Mouse (Mus musculus) bone marrow macrophage, adult 2 months (primary cell): Measurements from ENCODE around the gene Galnt6. TPM values are rescaled to one million over a fixed set of nuclear protein-coding genes. Genes with fewer than 3 reads are reported as not detected.

Experiments
- H3K27ac ChIP-seq: 2 replicates; pipeline ENCODE4 v1.5.1; 2012; ENCODE audit warnings: low read depth, low read length; ENCODE audit not compliant: insufficient read depth
- H3K4me1 ChIP-seq: 2 replicates; pipeline ENCODE4 v1.6.1; 2012; ENCODE audit warnings: low read length; ENCODE audit not compliant: control insufficient read depth, insufficient read depth
- H3K4me3 ChIP-seq: 2 replicates; pipeline ENCODE4 v1.5.1; 2012; ENCODE audit warnings: mild to moderate bottlenecking, low read length, moderate library complexity; ENCODE audit not compliant: insufficient read depth
- CTCF ChIP-seq: IDR thresholded peaks from 2 replicates; pipeline ENCODE4 v1.5.1; 2012; ENCODE audit warnings: low read depth, mild to moderate bottlenecking, low read length, moderate library complexity
- POLR2A ChIP-seq: IDR thresholded peaks from 2 replicates; pipeline ENCODE4 v1.6.1; 2012; ENCODE audit warnings: mild to moderate bottlenecking, low read depth, low read length, borderline replicate concordance
- polyA plus RNA-seq: library from polyadenylated mRNA; stranded (reverse); fragments of >200 nt; gene quantifications from 2 replicates; pipeline ENCODE4 v1.2.4, GENCODE M21; 2012; ENCODE audit not compliant: missing spikeins, insufficient read depth, insufficient read length

Galnt6 gene
- polyA plus RNA-seq, 1 experiment: 14.9 TPM

DNA sequence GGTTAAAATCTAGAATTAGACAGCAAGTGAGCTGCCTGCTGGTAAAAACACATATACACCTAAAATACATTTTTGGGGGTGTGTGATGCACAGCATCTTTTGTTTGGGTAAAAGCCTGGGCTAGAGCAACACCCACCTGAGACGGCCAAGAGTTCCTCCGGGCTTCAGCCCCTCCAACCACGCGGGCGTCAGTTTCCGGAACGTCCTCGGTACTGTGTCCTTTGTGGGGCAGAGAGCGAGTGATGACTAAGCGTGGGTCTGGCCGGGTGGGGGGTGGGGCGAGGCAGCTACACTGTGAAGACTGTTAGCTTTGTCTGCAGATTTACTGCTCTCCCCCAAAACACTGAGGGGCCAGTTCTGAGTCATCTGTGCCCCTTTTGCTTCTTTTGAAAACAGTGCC is 42.2 kb downstream of the Galnt6 start:
- peaks cover 25% of the 10 kb centered on the region for H3K4me1 ChIP-seq
- peak overlapping the region; percentile 76 for H3K27ac ChIP-seq
- H3K4me3 ChIP-seq: peak overlapping the region; percentile 51
- TF ChIP-seq CTCF (no peak), POLR2A (no peak)

DNA sequence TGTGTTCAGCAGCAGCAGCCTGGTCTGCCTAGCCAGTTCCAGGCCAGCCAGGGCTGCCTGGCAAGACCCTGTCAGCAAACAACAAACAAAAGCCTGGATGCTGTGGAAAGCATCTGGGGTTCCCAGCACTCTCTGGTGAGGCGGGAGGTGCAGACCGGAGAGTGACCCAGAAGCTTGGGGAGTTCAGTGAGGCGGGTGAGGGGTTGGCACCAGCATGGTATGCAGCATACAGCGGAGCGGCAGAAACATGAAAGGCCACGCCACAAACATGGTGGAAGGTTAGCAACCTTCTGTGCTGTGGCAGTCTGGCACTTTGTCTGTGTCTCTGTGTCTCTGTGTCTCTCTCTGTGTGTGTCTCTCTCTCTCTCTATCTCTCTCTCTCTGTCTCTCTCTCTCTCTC is 42.7 kb downstream of the Galnt6 start:
- Histone ChIP-seq H3K4me3 (peak overlapping the region; percentile 51), H3K4me1 (peaks cover 29% of the 10 kb centered on the region), H3K27ac (peak overlapping the region; percentile 49; the same call in 1 of the 2 replicates)
- TF ChIP-seq POLR2A (no peak), CTCF (no peak)

DNA sequence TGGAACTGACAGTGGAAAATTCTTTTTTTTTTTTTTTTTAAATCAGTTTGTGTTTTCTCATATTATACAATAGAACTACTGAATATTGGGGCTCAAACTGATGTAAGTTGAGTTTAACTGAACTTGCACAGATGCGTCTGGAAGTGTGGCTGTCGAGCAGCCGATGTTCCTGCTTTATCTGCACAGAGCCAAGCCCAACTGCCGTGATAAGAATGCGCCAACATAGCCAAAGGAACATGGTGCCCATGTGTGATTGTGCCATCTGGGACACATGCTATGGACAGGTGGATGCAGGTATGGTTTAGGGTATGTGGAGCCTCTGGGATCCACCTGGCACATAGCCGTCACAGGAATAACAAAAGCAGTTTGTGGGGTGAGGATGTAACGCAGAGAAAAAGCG is 43.3 kb downstream of the Galnt6 start:
- Histone ChIP-seq H3K4me3 (no peak overlapping the region), H3K27ac (no peak overlapping the region), H3K4me1 (peaks cover 32% of the 10 kb centered on the region)
- TF ChIP-seq POLR2A (no peak), CTCF (no peak)

DNA sequence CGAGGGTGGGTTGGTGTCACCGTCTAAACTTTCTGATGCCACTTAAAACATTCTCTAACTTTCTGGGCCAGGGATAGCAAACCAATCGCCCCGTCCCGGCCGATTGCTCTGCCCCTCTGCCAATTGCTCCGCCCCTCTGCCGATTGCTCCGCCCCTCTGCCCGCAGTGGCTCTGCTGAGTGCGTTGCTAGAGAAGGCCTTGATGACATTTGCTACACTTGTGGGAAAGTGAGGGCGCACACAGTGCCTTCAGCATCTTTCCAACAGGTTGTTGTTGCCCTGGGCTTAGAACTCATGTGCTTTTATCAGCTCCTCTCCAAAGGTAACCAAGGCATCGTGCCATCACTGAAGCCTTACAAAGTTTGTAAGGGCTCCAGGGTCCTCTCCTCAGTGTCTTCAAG is 43.9 kb downstream of the Galnt6 start:
- no peak overlapping the region for H3K4me3 ChIP-seq
- H3K27ac ChIP-seq: no peak overlapping the region
- TF ChIP-seq POLR2A (no peak), CTCF (no peak)
- H3K4me1 ChIP-seq: peaks cover 33% of the 10 kb centered on the region

DNA sequence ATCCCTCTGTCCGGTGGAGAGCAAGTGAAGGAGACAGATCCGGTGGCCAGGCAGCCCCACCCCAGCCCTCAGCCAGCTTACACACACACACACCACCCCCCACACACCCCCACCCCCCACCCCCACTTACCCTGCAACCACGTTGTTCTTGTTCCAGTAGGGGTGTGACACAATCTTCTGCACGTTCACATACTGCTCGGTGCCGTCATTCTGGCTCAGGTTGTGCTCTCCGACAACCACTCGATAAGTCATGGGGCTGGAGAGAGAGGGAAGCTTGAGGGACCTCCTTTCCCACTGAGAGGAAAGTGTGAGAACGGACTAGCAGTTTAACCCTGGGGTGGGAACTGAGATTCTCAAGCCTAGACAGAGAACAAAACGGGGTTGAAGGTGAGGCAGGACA is 44.7 kb downstream of the Galnt6 start:
- no peak for TF ChIP-seq CTCF
- TF ChIP-seq POLR2A: no peak
- peaks cover 35% of the 10 kb centered on the region for H3K4me1 ChIP-seq
- no peak overlapping the region for H3K27ac ChIP-seq
- no peak overlapping the region for H3K4me3 ChIP-seq

DNA sequence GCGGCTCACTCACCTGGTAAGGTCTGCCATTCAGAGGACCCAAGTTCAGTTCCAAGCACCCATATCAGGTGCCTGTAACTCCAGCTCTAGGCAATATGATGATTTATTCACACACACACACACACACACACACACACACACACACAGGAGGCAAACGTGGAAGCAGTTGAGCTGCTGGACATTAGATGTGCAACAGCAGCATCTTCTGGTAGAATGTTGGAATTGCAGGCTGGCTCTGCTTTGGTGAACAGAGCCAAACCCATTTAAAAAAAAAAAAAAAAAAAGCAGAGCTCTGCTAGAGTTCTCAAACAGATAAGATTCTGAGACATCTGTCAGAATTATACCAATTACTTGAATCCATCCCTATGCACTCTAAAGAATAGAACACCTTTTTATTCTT is 46.1 kb downstream of the Galnt6 start:
- Histone ChIP-seq H3K4me3 (no peak overlapping the region), H3K27ac (no peak overlapping the region), H3K4me1 (peaks cover 44% of the 10 kb centered on the region)
- TF ChIP-seq POLR2A: no peak
- TF ChIP-seq CTCF: 0 out of 2 replicates have a peak, but pooled peaks have one; percentile 41

DNA sequence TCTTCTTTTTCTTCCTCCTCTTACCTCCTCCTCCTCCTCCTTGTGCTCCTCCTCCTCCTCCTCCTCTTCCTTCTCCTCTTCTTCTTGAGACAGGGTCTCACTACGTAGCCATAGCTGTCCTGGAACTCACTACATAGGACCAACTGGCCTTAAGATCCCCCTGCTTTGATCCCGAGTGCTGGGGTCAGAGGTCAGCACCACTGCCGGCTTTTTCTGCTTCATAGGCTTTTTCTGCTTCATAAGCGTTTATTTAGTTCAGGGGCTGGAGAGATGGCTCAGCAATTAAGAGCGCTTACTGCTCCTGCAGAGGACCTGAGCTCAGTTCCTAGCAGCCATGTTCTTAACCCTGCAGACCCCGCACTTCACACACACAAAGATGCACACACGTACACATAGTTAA is 47.4 kb downstream of the Galnt6 start:
- no peak overlapping the region for H3K27ac ChIP-seq
- TF ChIP-seq POLR2A (no peak), CTCF (no peak)
- peaks cover 44% of the 10 kb centered on the region for H3K4me1 ChIP-seq
- no peak overlapping the region for H3K4me3 ChIP-seq

DNA sequence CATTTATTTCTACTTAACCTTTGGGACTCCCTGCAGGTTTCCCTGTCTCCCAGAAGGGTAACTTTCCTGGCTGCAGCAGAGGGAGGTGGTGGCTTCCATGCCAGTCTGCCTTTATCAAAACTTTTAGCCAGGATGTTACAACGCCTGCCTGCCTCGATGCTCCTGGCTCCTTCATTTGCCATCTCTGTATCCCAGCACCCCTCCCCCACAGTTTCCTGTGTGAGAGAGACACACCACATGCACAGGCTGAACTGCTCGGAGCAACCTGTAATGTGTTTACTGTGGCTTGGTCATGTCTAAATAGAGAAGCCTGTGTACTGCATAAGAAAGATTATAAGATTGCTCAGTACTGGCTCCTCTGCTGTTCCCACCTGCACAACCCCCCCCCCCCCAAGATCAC is 48.8 kb downstream of the Galnt6 start:
- TF ChIP-seq CTCF (no peak), POLR2A (no peak)
- Histone ChIP-seq H3K27ac (no peak overlapping the region), H3K4me1 (peaks cover 40% of the 10 kb centered on the region), H3K4me3 (no peak overlapping the region)

DNA sequence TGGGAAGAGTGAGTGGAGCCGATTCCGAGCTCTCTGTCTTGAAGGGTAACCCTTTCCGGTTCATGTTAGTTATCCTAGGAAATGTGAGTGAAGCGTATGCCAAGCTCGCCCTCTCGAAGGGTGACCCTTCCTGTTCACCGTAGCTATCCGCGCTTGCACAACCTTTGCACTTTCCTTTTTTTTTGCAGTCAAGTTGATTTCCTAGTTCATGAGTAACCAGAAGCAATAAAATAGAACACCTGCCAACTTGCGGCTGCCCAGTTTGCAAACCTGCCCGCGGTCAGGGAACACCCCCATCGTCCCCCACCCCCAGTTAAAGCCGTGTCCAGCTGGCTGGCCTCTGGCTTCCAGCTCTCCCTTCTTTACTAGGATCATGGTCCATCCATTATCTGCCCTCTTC is 50.2 kb downstream of the Galnt6 start:
- Histone ChIP-seq H3K4me3 (no peak overlapping the region), H3K4me1 (peaks cover 53% of the 10 kb centered on the region), H3K27ac (peak overlapping the region; percentile 43)
- TF ChIP-seq POLR2A: no peak
- no peak for TF ChIP-seq CTCF

DNA sequence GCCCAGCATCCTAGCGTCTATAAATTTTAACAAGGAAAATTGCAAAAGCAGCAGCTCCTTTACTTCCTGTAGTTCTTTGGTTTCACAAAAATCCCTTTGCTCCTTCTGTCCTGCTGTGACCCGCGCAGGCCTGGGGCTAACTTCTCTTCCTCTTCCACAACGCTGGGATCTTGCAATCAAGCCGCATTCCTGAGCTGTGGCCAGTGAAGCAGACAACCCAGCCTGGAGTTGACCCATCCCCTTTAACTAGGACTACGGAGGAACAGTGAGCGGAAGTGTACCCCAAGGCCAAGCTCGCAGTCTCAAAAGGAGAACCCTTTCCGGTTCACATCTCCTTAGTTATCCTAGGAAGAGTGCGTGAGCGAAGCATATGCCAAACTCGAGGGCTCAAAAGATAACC is 50.6 kb downstream of the Galnt6 start:
- Histone ChIP-seq H3K27ac (peak overlapping the region; percentile 43), H3K4me1 (peaks cover 53% of the 10 kb centered on the region), H3K4me3 (no peak overlapping the region)
- TF ChIP-seq POLR2A (no peak), CTCF (no peak)

DNA sequence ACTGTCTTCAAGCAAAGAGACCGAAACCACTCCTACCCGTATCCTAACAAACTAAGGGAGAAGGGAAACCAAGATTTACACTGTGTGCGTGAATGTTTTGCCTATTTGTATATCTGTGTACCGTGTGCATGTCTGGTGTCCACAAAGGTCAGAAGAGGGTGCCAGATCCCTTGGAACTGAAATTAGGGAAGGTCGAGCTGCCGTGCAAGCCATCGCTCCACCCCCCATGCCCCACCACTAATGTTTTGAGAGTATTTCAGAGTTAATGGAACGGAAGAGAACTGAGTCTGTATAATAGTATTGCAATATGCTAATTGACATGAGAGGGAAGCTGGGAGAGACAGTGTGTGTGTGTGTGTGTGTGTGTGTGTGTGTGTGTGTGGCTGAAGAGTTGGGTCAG is 51.5 kb downstream of the Galnt6 start:
- peaks cover 61% of the 10 kb centered on the region for H3K4me1 ChIP-seq
- H3K27ac ChIP-seq: peak overlapping the region; percentile 14; the same call in 1 of the 2 replicates
- TF ChIP-seq CTCF (no peak), POLR2A (no peak)
- H3K4me3 ChIP-seq: no peak overlapping the region

DNA sequence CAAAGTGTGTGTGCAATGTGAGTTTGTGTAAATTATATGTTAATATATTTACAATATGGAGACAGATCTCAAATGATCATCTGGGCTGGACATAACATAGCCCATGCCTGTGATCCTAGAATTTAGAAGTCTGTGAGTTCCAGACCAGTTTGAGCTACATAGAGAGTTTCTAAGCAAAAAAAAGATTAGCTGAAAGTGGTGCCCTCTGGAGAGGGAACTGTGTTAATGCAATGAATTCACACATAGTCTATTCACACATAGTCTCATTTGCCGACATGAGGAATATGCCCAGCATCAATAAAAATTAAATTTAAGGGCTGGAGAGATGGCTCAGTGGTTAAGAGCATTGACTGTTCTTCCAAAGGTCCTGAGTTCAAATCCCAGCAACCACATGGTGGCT is 52.7 kb downstream of the Galnt6 start:
- H3K4me3 ChIP-seq: no peak overlapping the region
- TF ChIP-seq CTCF (no peak), POLR2A (no peak)
- H3K4me1 ChIP-seq: peaks cover 57% of the 10 kb centered on the region
- H3K27ac ChIP-seq: no peak overlapping the region
